Mouse (Mus musculus) adrenal gland, adult 2 months (tissue): ENCODE measurements around the gene Ptpn21. TPM values are rescaled to one million over a fixed set of nuclear protein-coding genes. Genes with fewer than 3 reads are reported as not detected.

Experiments
- DNase-seq: peaks from one replicate; pipeline ENCODE4 v3.0.0; 2021
- long read RNA-seq: library from polyadenylated mRNA; stranded (forward); transcript quantifications from one replicate; pipeline ENCODE4 v2.0.0, GENCODE M21; 2021
- polyA plus RNA-seq: library from polyadenylated mRNA; depleted of rRNA; stranded (reverse); fragments of >200 nt; gene quantifications from 2 replicates; pipeline ENCODE4 v1.2.3, GENCODE M21; 2012; rRNA removed
- total RNA-seq, 2 experiments: library from RNA; stranded (reverse); gene quantifications; 2 replicates each; pipeline ENCODE4 v1.2.3; 2021

The Ptpn21 gene
- total RNA-seq (10 to 100 TPM; 15.3 to 24.1 TPM), polyA plus RNA-seq (18.6 and 19.8 TPM in 2 replicates)
- long read RNA-seq, full-length matches to known transcripts = 3 of 8 reads
- long read RNA-seq, partial matches to known transcripts = 5 of 8 reads
- long read RNA-seq, other reads (novel, unspliced or antisense) = 0 of 8 reads

DNA sequence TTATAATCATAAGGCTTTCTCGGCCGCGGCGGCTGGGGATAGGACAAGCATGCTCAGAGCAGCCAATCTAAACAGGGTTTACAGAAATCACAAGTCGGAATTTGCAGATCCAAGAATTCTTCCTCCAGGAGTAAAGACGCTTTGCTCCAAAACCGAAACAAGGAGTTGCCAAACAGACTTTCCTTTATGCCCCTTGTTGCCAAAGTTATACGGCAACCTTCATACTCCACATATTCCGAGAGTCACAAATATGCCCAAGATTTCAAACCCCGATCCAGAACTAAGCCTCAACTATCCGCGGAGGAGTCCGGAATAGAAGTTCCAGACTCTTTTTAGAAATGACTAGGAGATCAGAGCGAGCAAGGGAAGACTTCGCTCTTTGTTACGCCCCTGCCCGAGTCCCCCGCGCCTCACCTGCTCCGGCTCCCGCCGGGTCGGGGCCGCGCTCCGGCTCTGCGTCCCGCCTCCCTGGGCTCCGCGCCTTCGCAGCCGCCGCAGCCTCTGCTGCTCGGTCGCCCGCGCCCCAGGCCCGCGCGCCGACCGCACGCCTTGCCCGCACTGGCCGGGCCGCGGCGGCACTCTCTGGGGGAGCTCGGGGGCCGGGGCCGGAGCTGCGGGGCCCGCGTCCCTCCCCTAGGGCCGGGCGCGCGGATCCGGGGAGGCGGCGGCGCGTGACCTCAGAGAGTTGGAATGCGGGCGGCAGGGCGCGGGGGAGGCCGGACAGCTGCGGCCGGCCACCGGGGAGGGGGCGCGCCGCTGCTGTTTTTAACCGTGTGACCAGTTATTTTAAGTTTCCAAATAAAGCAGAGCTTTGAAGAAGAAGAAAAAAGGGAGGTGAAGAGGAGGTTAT lies at the start of gene Ptpn21:
Gene Ptpn21, minus strand, starts transcription at position 455 of the 850 bp plus-strand sequence.
- peak; percentile 90 for DNase-seq

DNA sequence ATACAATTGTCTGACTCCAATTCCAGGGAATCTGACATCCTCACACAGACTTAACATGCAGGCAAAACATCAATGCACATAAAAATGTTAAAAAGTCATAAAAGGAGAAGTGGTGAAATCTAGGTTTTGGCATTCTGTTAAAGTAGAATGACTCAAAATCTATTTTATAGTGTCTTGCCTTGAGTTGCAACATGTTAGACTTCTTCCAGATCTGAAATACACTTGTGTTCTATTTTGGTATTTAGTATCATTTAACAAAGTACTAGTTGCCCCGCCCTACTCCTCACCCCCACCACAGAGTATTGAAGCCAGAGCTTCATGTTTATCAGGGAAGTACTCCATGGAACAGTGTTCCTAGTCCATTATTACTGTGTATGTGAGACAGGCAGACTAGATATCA lies 47.0 kb upstream of the Ptpn21 start:
- no peak for DNase-seq

DNA sequence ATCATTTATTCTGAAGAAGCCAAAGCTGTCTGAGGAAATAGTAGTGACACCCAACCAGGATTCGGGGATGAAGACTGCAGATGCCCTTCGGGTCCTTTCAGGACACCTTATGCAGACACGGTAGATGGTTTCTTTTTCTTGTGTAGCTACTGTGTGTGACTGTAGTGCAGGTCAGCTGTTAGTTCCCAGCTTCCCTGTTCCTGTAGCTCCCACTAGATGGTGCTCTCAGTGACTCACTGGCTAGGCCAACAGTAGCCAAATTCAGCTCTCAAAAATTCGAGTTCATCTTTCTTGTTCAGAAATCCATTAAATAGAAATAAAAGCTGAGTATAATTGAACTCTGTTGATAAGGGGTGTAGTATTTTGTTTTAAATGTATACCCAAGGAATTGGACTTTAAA lies 41.9 kb upstream of the Ptpn21 start:
- peak; percentile 11 for DNase-seq

DNA sequence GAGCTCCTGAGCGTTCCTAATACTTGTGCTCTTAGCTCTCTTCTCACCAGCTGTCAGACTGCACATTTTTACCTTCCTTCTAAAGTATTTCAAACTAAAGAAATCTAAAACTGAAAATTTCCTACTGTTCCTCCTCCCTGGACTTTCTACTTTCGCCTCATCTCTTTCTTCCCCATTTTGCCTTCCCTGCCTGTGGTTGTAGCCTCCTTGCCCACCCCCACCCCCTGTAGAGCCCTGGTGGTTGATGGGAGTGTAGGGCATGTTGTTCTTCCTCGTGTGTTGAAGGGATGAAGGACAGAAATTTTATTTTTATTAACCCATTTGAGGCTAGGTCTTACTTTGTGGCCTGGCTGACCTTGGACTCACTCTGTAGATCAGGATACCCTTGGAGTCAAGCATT lies 40.3 kb upstream of the Ptpn21 start:
- DNase-seq = no peak

DNA sequence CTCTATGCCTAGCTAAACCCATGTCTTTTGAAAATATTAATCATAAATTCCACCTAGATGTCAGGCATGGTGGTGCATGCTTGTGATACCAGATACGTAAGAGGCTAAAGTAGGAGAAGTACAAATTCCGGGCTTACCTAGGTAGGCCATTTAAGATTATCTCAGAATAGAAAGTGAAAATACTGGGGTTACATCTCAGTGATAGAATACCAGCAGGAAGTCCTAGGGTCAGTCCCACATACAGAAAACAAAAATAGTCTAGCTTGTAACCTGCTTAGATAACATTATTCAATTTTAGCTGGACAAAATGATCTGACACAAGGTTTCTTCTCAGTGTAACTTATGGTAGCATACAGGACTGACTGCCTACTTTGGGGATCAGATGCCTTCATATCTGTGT lies 29.0 kb upstream of the Ptpn21 start:
- DNase-seq = no peak

DNA sequence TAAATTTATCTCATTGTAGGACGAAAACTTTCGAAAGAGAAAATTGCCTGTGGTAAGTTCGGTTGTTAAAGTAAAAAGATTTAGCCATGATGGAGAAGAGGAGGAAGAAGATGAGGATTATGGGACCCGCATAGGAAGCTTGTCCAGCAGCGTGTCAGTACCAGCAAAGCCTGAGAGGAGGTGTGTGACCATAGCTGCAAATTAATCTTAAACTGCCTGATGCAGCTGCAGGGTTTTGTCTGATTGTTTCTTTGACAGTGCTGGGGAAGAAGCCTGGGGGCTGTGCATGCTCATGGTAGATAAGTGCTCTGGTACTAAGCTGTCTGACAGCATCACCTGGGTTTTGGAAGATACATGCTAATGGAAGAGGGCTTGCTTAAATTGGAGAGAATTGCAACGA lies 22.5 kb upstream of the Ptpn21 start:
- DNase-seq = no peak

DNA sequence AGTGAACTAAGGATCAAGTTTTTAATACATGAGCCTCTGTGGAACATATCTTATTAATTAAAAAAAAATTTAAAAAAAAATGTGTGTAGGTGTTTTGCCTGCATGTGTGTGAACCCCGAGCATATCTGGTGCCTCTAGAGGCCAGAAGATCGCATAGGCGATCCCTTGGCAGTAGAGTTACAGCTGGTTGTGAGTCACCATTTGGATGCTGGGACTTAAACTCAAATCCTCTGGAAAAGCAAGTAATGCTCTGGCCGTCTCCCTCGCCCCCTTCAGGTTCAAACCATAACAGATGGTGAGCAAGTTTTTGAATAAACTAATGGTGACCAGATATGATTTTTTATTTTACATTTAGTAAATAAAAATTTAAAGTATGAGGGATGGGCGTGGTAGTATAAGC lies 20.4 kb upstream of the Ptpn21 start:
- no peak for DNase-seq

DNA sequence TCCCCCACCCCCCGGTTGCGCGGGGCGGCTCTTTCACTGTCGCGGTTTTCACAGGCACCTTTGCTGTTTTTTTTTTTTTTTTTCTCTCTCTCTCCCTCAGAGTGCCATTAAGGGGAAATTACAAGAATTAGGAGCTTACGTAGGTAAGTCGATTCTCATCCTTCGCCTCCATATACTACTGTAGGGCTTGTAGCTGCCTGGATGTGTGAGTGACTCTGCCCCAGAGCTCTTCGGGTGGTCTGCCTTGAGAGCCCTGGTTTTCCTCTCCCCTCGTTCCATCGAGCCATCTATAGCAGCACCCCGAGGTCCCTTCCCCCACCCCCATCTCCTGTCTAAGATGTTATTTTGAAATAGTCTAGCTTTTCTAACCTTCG lies 10.2 kb upstream of the Ptpn21 start:
- DNase-seq = peak; percentile 23

DNA sequence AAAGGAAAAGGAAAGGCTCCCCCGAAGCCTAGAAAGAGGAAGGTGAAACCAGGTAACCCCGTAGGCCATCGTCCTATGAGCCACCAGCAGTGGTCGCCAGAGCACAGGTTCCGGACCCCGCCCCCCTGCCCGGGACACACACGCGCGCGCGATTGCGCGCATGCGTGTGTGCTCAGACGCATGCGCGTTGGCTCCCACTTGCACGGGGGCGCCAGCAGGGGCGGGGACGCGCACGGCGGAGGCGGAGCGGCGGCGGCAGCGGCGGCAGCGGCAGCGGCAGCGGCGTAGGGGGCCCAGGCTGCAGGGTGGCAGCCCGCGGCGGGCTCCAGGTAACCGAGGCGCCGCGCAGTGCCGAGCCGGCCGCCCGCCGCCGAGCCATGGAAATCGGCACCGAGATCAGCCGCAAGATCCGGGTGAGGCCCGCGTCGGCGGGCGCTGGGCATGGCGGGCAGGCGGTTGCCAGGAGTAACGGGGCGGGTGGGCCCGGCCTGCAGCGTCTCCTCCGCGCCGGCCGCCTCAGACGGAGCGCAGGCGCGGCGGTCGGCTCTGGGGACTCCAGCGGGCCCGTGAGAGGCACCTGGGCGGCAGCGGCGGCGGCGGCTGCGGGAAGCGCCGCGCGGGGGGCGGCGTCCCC lies 9.7 kb upstream of the Ptpn21 start, which contains the start of gene Zc3h14:
Gene Zc3h14, plus strand, starts transcription at position 219 of the 634 bp plus-strand sequence.
- peak; percentile 94 for DNase-seq

DNA sequence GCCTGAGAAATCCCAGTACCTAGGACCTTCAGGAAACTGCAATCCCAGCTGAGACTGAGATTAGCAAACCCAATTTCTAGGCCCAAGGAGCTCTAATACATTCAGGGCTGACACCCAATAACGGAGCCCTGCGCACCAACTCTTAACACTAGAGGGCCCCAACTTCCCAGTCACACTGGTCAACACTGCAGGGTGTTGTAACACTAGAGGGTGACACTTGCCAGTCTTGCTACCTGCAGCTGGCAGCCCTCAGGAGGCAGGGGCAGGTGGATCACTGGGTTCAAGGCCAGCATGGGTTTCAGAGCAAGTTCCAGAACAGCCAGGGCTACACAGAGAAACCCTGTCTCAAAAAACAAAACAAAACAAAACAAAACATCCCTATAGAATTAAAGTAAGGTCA lies 8.9 kb upstream of the Ptpn21 start:
- peak; percentile 76 for DNase-seq

DNA sequence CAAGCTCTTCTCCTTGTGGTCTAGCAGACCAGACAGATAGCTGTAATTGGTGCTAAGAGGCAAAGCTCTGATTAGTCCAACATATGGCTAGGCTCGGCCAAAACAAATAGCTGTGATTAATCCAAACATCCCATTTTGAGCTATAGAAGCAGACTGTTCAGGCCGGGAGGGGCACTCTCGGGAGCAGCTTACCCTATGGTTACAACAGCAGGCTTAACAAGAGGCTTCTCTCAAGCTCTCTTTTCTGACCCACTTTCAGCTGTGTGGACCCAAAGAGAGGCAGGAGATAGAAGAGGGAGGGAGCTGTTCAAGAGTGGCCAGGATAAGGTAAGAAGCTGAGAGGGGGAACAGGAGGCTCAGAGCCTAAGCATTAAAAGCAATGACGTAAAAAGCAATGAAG lies 8.4 kb upstream of the Ptpn21 start:
- DNase-seq = no peak

DNA sequence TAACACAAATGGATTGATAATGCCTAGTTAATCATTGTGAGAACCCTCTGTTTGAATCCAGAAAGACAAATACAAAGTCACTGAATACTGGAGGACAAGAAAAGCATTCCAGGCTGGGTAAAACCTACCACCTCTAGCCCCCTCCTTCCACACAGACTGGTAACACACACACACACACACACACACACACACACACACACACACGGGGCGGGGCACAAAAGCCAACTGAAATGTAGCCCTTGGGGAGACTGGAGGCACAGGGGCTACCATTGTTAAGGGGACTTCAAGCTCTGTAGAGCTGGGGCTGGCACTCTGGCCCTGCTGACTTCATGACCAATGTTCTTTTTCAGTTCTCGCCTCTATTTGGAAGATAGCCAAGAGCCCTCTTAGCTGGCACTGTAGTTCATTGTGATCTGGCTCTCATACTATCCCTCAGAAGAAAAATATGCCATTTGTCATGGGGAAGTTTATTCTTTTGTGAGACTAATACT lies 3.9 kb upstream of the Ptpn21 start:
- DNase-seq = peak; percentile 38

DNA sequence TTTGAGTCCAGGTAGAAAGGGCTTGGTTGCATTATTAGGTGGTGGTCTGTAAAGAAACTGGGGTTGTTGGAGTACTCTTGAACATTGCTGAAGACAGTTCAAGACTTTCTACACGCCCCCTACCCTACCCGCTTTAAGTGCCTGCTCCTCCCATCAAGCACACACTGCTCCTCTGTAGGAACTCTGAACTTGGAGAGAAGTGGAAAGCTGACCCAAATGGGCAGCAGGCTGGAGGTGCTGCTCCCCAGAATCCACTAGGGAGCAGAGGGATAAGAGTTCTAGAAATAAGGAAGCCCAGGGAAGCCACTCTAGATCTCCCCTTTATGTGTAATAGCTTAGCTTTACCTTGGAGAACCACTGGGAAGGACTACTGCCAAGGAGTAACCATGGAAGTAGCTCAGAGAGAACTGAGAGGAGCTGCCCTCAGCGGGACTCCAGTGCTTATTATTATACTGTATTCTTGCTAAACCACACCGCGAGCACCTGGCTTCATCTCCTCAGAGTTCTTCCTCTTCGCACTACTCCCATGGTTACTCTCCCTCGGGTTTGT lies 671 bp upstream of the Ptpn21 start:
- peak; percentile 22 for DNase-seq

DNA sequence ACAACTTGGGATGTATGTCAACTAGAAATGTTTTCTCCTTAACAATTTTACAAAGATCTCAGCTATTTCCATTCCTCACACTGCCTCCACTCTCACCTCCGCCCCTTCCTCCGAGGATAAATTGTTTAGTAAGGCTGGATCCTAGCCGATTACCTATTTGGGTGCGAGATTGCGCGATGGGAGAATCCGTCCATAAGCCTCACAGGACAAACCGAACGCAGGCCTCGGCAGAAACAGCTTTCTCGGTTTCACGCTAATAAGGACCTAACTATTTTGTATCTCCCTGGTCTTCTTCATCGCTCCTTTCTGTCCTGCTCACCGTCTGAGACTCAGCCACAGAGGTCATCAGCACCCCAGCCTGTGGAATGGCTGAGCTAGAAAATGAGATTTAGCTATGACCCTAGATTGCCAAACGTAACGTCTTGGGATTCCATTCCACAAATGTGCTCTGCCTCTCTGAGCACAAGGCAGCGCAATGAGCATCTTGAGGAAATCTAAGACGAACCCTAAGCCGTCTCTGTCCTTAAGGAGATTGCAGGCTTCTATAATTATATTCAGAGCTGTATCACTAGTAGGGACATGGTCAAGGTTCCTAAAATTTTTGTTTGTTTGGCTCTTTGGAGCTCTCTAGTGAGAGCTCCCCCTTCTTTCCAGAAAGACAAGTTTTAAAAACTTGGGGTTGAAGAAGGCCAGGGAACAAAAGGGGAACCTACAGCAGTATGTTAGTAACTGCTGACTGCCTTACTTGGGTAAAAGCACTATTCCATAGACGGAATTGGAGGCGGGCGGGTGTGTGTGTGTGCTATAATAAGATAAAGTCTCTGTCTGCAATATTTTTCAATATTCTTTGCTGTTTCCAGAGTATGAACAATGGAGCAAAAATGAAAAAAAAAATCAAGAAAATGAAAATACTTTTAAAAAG lies 2.1 kb downstream of the Ptpn21 start:
- no peak for DNase-seq

DNA sequence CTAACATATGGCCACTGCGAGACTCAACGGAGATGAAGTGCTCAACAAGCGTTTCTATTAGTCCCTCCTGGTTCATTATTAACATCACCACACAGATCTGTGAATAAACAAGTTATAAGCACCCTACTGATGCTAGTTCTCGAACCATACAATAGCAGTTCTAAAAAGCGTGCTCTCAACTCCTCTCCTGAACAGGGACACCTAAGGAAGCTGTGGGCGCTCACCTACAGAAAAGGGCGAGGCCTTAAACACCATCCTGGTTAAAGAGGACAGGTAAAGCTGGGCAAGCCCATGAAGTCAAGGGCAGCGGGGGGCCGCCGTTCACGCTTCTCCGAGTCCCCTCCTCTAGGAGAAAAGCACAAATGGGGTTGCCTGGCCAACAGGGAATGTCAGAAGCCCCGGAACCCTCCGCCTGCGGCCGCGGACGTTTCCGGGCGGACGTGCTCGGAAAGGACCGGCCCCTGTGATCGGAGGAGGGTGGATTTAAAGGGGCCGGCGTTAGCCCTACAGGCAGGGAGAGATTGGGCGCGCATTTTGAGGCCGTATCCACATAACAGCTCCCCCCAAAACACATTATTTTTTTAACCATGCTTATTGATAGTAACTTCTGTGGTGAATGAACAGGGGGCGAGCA lies 2.8 kb downstream of the Ptpn21 start:
- peak; percentile 92 for DNase-seq

DNA sequence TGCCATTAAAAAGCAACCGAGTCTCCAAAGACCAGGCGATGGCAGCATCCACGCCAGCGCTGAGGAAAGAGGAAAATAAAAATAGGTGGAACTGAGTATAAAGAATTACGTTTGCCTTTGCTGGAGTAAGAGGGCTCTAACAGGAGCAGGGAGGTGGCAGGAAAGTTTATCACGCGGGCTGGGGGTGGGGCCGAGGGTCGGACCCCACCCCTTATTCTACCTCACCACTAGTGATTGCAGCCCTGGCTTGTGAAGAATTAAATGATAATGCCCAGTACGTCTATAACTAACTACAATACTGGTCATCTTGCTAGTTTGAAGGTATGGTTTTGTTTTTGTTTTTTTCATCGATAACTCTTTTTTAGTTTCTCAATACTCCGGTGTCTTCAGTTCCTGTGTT lies 3.4 kb downstream of the Ptpn21 start:
- no peak for DNase-seq

DNA sequence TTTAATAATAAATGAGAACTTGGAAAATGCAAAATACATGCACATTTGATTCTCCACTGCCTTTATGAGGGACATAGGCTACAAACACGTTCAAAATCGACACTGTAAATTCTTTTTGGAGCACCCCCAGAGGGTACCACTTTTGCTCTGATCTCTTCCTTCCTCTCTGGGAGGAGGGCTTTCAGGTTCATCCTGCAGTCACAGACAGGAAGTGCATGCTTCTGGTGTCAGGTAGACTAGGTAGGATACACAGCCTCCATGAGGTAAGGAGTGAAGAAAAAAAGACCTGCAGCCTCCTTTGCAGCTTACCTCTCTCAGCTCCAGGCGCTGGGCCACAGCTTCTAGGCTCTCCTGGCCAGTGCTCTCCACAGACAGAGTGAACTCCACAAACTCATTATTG lies 4.0 kb downstream of the Ptpn21 start:
- DNase-seq = no peak

DNA sequence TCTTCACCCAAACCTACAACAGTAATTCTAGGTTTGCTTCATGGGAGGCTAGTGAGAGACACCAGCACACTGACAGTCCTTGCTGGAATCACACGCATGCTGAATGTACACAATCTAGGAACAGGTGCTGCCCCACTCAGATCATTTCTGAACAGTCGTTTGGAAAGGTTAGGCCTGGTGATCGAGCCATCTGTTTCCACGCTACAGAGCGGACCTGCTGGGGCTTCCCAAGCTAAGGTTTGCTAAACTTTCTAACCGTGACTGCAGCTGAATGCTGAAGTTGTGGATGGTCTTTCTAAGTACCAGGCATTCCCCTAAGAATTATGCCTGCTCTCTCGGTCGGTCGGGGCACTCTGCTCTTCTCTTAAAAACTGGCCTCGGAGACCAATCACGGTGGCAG lies 6.5 kb downstream of the Ptpn21 start:
- DNase-seq = no peak

DNA sequence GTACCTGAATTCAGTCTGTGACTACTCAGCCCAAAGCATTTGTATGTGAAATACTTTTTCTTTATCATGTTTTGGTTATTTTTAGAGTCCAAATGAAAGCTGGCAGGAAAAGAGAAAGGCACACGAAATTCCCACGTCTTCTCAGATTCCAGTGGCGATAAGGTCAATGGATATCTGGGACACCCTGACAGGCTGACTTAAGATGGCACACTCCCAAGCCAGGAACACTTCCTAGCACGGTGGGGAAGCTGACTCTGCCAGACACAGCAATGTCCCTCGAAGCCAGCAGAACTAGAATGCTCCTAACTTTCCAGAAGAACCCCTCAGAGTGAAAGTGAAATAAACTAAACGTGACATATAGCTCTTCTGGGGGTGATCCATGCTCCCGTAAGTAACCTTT lies 10.0 kb downstream of the Ptpn21 start:
- DNase-seq = no peak

DNA sequence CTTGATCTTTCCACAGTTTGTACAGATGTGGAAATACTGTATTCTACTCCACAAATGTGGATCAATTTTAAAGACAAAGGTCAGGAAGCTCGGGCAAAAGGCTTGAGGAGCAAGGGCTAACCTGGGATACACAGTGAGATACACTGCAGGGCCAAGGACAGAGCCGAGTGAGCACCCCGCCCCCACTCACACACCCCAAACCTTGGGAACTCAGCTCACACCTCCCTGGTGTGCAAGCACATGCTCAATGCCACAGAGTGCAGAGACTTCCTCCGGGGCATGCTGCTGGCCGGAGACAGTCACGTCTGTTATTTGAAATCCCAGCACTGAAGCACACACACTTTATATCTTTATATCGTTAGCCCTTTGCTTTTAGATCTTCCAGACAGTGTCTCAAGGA lies 11.1 kb downstream of the Ptpn21 start:
- no peak for DNase-seq

DNA sequence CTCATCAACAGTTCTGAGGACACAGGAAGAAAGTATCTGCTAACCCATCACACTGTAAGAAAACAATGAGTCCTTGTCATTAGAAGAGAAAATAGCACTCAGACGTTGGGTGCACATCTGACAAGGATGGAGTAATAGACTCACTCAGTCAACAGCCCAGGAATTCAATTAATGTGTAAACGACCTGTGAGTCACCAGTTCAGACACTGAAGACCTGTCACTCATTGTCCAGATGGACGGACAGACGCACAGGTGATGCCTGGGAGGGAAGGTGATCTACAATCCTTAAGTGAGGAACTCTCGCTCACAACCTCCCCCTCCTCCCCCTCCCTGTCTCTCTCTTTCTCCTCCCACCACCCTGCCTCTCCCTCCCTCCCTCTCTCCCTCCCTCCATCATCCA lies 12.2 kb downstream of the Ptpn21 start:
- DNase-seq = no peak
